In the genomic region with DNA sequence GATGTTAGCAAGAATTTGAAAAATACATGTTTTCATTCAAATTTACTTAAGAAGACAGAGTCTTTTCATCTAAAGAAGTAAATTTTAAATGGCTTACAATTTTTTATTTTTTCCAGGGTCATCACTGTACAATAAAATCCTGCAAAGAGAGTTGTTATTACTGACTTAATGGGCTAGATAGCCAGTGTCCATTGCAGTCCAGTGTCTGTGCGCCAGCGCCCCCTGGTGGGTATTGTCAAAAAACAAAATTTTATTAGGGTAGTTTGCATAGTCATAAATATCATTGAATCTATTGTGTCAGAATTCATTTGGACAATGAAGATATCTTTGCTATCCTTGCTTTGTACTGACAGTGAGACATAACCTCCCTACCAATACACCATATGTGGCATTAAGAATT, we compare ENCODE assay signal across 8 mouse cellular contexts.
DNase-seq lines count a peak whose midpoint lies in the region; ATAC-seq lines count a peak whose summit lies in the region.

No protein-coding gene starts in this region.

- no peak overlapping the region for H3K27ac ChIP-seq in heart, embryonic 11.5 days (ENCODE audit: low read depth, low read length)

- H3K4me3 ChIP-seq in heart, embryonic 11.5 days (ENCODE audit: low read depth, low read length): no peak overlapping the region

- no peaks in the 10 kb centered on the region for H3K27me3 ChIP-seq in heart, embryonic 11.5 days (ENCODE audit: control insufficient read depth, insufficient read depth, low read length)

- no peak overlapping the region for H3K9ac ChIP-seq in heart, embryonic 11.5 days (ENCODE audit: low read depth, low read length)

- no peaks in the 10 kb centered on the region for H3K9me3 ChIP-seq in heart, embryonic 11.5 days (replicated peaks; ENCODE audit: control insufficient read depth, low read length)

- no peaks in the 10 kb centered on the region for H3K36me3 ChIP-seq in heart, embryonic 11.5 days (ENCODE audit: control insufficient read depth, insufficient read depth, low read length)

- DNase-seq in heart, postnatal 10 days: peak; percentile 43 to 76
- peak; percentile 75 for DNase-seq in 416B (ENCODE audit: low read depth)
- DNase-seq in adrenal gland, adult 18-20 months (ENCODE audit: low spot score in 2 of 2): peak; percentile 61
- peak; percentile 67 for DNase-seq in embryo, embryonic 10 days (ENCODE audit: low spot score)
- peak; percentile 70 for DNase-seq in kidney, postnatal 10 days
- DNase-seq in B cell, adult 2 months: no peak

- ATAC-seq in heart, embryonic 11.5 days (replicated peaks; ENCODE audit: insufficient number of reproducible peaks, low FRiP score, low TSS enrichment): no peak
- peak; percentile 57; the same call in 1 of the 2 replicates for ATAC-seq in megakaryocyte-erythroid progenitor cell, adult 5-6 weeks (replicated peaks; ENCODE audit: low FRiP score, low TSS enrichment, poor library complexity, severe bottlenecking)

- intact Hi-C loops in heart, postnatal 10 days (cut with DNase I): no loop called here

- WGBS in heart, embryonic 11.5 days (ENCODE audit: insufficient replicate concordance): 1% methylated on average over 2 of the region's 2 CpGs

- H3K4me2 ChIP-seq in heart, embryonic 11.5 days: no peak overlapping the region

- no peaks in the 10 kb centered on the region for H3K4me1 ChIP-seq in heart, embryonic 11.5 days (ENCODE audit: control insufficient read depth, insufficient read depth, low read length)

Comparison
In these comparisons a context has a peak if more than half of its experiments do, and no peak if none do; other contexts are left out.
1. DNase-seq: peak in heart, postnatal 10 days (2 of 2), 416B (single experiment), adrenal gland, adult 18-20 months (2 of 2), embryo, embryonic 10 days (single experiment) and kidney, postnatal 10 days (single experiment); none in B cell, adult 2 months (0 of 2).